Comparison of ENCODE assay signal across 26 mouse cellular contexts in the genomic region with DNA sequence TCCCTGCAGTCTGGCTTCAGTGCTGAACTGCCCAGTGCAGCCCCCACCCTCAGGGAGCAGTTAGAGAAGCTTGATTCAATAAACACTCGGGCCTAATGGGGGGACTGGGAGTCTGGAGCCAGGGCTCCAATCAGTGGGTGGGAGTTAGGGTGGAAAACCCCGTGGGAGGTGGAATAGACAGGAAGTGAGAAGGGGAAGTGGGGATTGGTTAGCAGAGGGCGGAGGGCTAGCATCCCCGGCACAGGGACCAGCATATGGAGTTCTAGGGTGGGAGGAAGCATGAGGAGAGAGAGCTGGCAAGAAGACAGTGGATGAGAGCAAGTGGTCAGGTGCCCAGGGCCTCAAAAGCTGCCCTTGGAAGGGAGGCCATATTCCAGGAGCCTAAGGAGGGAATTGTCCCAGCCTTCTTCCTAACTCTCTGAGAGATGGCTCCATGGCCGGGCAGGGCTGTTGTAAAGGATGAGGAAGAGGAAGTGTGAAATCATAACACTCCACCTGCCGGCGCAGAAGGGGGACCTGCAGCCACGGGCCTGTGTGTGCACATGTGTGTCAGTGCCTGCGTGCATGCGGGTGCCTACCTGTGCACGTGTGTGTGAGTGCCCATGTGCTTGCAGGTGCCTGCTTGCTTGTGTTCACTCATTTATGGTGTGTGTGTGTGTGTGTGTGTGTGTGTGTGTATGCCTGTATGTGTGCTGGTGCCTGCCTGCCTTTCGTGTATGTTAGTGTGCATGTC. TPM values are rescaled to one million over a fixed set of nuclear protein-coding genes. Genes with fewer than 3 reads are reported as not detected.
DNase-seq lines count a peak whose midpoint lies in the region; ATAC-seq and TF ChIP-seq lines count a peak whose summit lies in the region.
"Had no signal": no experiment of that assay in that cellular context is flagged by ENCODE, and none has a peak within 500 bp of the region (broad histone marks: within the 10 kb centered on the region; RNA-seq: fewer than 3 reads in every experiment).

No protein-coding gene starts in this region.

- no peak overlapping the region for H3K27ac ChIP-seq in hindbrain, postnatal 0 days
- no peak overlapping the region for H3K27ac ChIP-seq in hindbrain, embryonic 11.5 days (ENCODE audit: low read depth, low read length)
- no peak overlapping the region for H3K27ac ChIP-seq in lung, postnatal 0 days (ENCODE audit: low read length)
- H3K27ac ChIP-seq: embryonic facial prominence, embryonic 12.5 days; forebrain, embryonic 15.5 days; heart, embryonic 10.5 days; hindbrain, embryonic 12.5 days; limb, embryonic 15.5 days; lung, embryonic 15.5 days; stomach, postnatal 0 days had no signal

- TF ChIP-seq CTCF in hindbrain, postnatal 0 days (IDR thresholded peaks at IDR 0.05; ENCODE audit: low read depth): no peak
- TF ChIP-seq CTCF in lung, postnatal 0 days (IDR thresholded peaks at IDR 0.05): peak; percentile 11; the same call in 1 of the 2 replicates

- no peak overlapping the region for H3K9ac ChIP-seq in hindbrain, postnatal 0 days (replicated peaks; ENCODE audit: low read length)
- H3K9ac ChIP-seq in hindbrain, embryonic 11.5 days (ENCODE audit: low read depth, low read length): no peak overlapping the region
- H3K9ac ChIP-seq in lung, postnatal 0 days (replicated peaks; ENCODE audit: low read depth): no peak overlapping the region
- H3K9ac ChIP-seq: embryonic facial prominence, embryonic 12.5 days; forebrain, embryonic 15.5 days; hindbrain, embryonic 12.5 days; limb, embryonic 15.5 days; lung, embryonic 15.5 days had no signal

- H3K36me3 ChIP-seq in hindbrain, postnatal 0 days (ENCODE audit: insufficient read depth, low read length): 0 out of 2 replicates have a peak, but pooled peaks cover 4% of the 10 kb centered on the region
- H3K36me3 ChIP-seq in hindbrain, embryonic 11.5 days (ENCODE audit: control insufficient read depth, insufficient read depth, low read length): no peaks in the 10 kb centered on the region
- no peaks in the 10 kb centered on the region for H3K36me3 ChIP-seq in lung, postnatal 0 days (ENCODE audit: insufficient read depth, low read length)
- no peaks in the 10 kb centered on the region for H3K36me3 ChIP-seq in splenic B cell, adult 2 months (ENCODE audit: control insufficient read depth, insufficient read depth, low read length, poor library complexity, severe bottlenecking)
- H3K36me3 ChIP-seq: forebrain, embryonic 15.5 days; heart, embryonic 10.5 days; lung, embryonic 15.5 days had no signal

- no peak overlapping the region for H3K4me2 ChIP-seq in hindbrain, postnatal 0 days (ENCODE audit: low read depth, low read length)
- no peak overlapping the region for H3K4me2 ChIP-seq in hindbrain, embryonic 11.5 days (replicated peaks; ENCODE audit: low read depth, low read length)
- H3K4me2 ChIP-seq in lung, postnatal 0 days (replicated peaks; ENCODE audit: low read depth, low read length): no peak overlapping the region
- H3K4me2 ChIP-seq: embryonic facial prominence, embryonic 12.5 days; forebrain, embryonic 15.5 days; hindbrain, embryonic 12.5 days; limb, embryonic 15.5 days; lung, embryonic 15.5 days had no signal

- DNase-seq in hindbrain, postnatal 0 days (ENCODE audit: low spot score): no peak
- DNase-seq in hindbrain, embryonic 11.5 days (ENCODE audit: low spot score): no peak
- no peak for DNase-seq in lung, postnatal 0 days (ENCODE audit: low spot score)
- DNase-seq in lung, postnatal 36 days: no peak
- DNase-seq in splenic B cell, adult 2 months (ENCODE audit: low read depth, low spot score): peak; percentile 17
- no peak for DNase-seq in urinary bladder, postnatal 4 days (ENCODE audit: low spot score in 2 of 2)
- no peak for DNase-seq in thymus, adult 18-20 months
- DNase-seq: adrenal gland, adult 8-10 months; cerebellum, postnatal 36 days; gastrocnemius, postnatal 25 days had no signal

- no peak for TF ChIP-seq EP300 in lung, postnatal 0 days (IDR thresholded peaks at IDR 0.05)

- WGBS in hindbrain, postnatal 0 days: 76% methylated on average over 12 of the region's 12 CpGs
- WGBS in hindbrain, embryonic 11.5 days: 84% methylated on average over 12 of the region's 12 CpGs
- 44% methylated on average over 12 of the region's 12 CpGs for WGBS in lung, postnatal 0 days

- 0 out of 2 replicates have a peak, but pooled peaks have one; percentile 24 for ATAC-seq in hindbrain, postnatal 0 days
- no peak for ATAC-seq in hindbrain, embryonic 11.5 days (ENCODE audit: low FRiP score)
- ATAC-seq in lung, postnatal 0 days: no peak
- peak; percentile 71 for ATAC-seq in granulocyte monocyte progenitor cell, adult 5-6 weeks (replicated peaks; ENCODE audit: poor library complexity, severe bottlenecking)
- ATAC-seq: forebrain, embryonic 15.5 days; inflammation-experienced regulatory T-cells, adult 6 months; Patski had no signal

- no peaks in the 10 kb centered on the region for H3K9me3 ChIP-seq in hindbrain, postnatal 0 days (ENCODE audit: low read length)
- no peaks in the 10 kb centered on the region for H3K9me3 ChIP-seq in hindbrain, embryonic 11.5 days (ENCODE audit: control insufficient read depth, low read length)
- no peaks in the 10 kb centered on the region for H3K9me3 ChIP-seq in lung, postnatal 0 days (ENCODE audit: low read length)
- H3K9me3 ChIP-seq: embryonic facial prominence, embryonic 12.5 days; forebrain, embryonic 15.5 days; heart, embryonic 10.5 days; hindbrain, embryonic 12.5 days; limb, embryonic 15.5 days; lung, embryonic 15.5 days had no signal

- H3K4me1 ChIP-seq in hindbrain, postnatal 0 days (ENCODE audit: insufficient read depth, low read length): no peaks in the 10 kb centered on the region
- H3K4me1 ChIP-seq in hindbrain, embryonic 11.5 days (replicated peaks; ENCODE audit: control insufficient read depth, insufficient read depth, low read length): no peaks in the 10 kb centered on the region
- no peaks in the 10 kb centered on the region for H3K4me1 ChIP-seq in lung, postnatal 0 days (ENCODE audit: insufficient read depth, low read depth, low read length)
- H3K4me1 ChIP-seq: embryonic facial prominence, embryonic 12.5 days; forebrain, embryonic 15.5 days; hindbrain, embryonic 12.5 days; limb, embryonic 15.5 days had no signal

- H3K4me3 ChIP-seq in hindbrain, postnatal 0 days (ENCODE audit: low read length): no peak overlapping the region
- no peak overlapping the region for H3K4me3 ChIP-seq in hindbrain, embryonic 11.5 days (ENCODE audit: low read depth, low read length)
- no peak overlapping the region for H3K4me3 ChIP-seq in lung, postnatal 0 days (ENCODE audit: low read depth, low read length)
- H3K4me3 ChIP-seq: embryonic facial prominence, embryonic 12.5 days; forebrain, embryonic 15.5 days; heart, embryonic 10.5 days; hindbrain, embryonic 12.5 days; limb, embryonic 15.5 days; lung, embryonic 15.5 days had no signal

- no peaks in the 10 kb centered on the region for H3K27me3 ChIP-seq in hindbrain, postnatal 0 days (ENCODE audit: insufficient read depth, low read length)
- no peaks in the 10 kb centered on the region for H3K27me3 ChIP-seq in hindbrain, embryonic 11.5 days (ENCODE audit: control insufficient read depth, insufficient read depth, low read length)
- no peaks in the 10 kb centered on the region for H3K27me3 ChIP-seq in lung, postnatal 0 days (replicated peaks; ENCODE audit: insufficient read depth, low read length)
- H3K27me3 ChIP-seq in splenic B cell, adult 2 months (ENCODE audit: control insufficient read depth, insufficient read depth, low read length, poor library complexity, severe bottlenecking): no peaks in the 10 kb centered on the region
- H3K27me3 ChIP-seq: embryonic facial prominence, embryonic 12.5 days; forebrain, embryonic 15.5 days; hindbrain, embryonic 12.5 days; limb, embryonic 15.5 days; lung, embryonic 15.5 days; Patski had no signal

RNA-seq across cellular contexts. Expression of gene Ldlrad1, which starts 4.5 kb away (rescaled TPM):
- not detected in 2 replicates for total RNA-seq in hindbrain, postnatal 0 days (2014; rRNA removed)
- polyA plus RNA-seq in hindbrain, postnatal 0 days (2015; fragmentation: Nextera tagmentation; extraction: Ambion mirVana): not detected in 2 replicates
- polyA plus RNA-seq in hindbrain, embryonic 11.5 days (2014; fragmentation: Nextera tagmentation; extraction: Ambion mirVana): not detected in 2 replicates
- 3.5 and 3.8 TPM in 2 replicates for polyA plus RNA-seq in lung, postnatal 0 days (2015; fragmentation: Nextera tagmentation; extraction: Ambion mirVana)
- not detected in 2 replicates for total RNA-seq in granulocyte monocyte progenitor cell, adult 5-6 weeks (2014; fragmentation: Nextera tagmentation)
- not detected in 2 replicates for total RNA-seq in granulocyte monocyte progenitor cell, adult 5-6 weeks (2017)
- total RNA-seq: adrenal gland, adult 8-10 months; gastrocnemius, postnatal 25 days; layer of hippocampus, postnatal 25 days; left cerebral cortex, postnatal 10 days; midbrain, postnatal 0 days had no signal
- polyA plus RNA-seq: C2C12; embryonic facial prominence, embryonic 12.5 days; forebrain, embryonic 15.5 days; heart, embryonic 10.5 days; heart, postnatal 0 days; hindbrain, embryonic 12.5 days; kidney, embryonic 16.5 days; limb, embryonic 15.5 days; lung, embryonic 15.5 days; midbrain, postnatal 0 days; Patski had no signal

RNA-seq across cellular contexts. Expression of gene Tceanc2, which starts 34.5 kb away (rescaled TPM):
- 5.4 and 8.0 TPM in 2 replicates for total RNA-seq in hindbrain, postnatal 0 days (2014; rRNA removed)
- polyA plus RNA-seq in hindbrain, postnatal 0 days (2015; fragmentation: Nextera tagmentation; extraction: Ambion mirVana): 17.3 and 23.4 TPM in 2 replicates
- 21.1 and 26.4 TPM in 2 replicates for polyA plus RNA-seq in hindbrain, embryonic 11.5 days (2014; fragmentation: Nextera tagmentation; extraction: Ambion mirVana)
- 20.7 and 22.0 TPM in 2 replicates for polyA plus RNA-seq in lung, postnatal 0 days (2015; fragmentation: Nextera tagmentation; extraction: Ambion mirVana)
- 17.6 and 36.5 TPM in 2 replicates for total RNA-seq in granulocyte monocyte progenitor cell, adult 5-6 weeks (2014; fragmentation: Nextera tagmentation)
- 23.3 and 28.8 TPM in 2 replicates for total RNA-seq in granulocyte monocyte progenitor cell, adult 5-6 weeks (2017)

RNA-seq across cellular contexts. Expression of gene Tmem59, which starts 35.2 kb away (rescaled TPM):
- total RNA-seq in hindbrain, postnatal 0 days (2014; rRNA removed): 178 and 200 TPM in 2 replicates
- 393 and 422 TPM in 2 replicates for polyA plus RNA-seq in hindbrain, postnatal 0 days (2015; fragmentation: Nextera tagmentation; extraction: Ambion mirVana)
- 387 and 390 TPM in 2 replicates for polyA plus RNA-seq in hindbrain, embryonic 11.5 days (2014; fragmentation: Nextera tagmentation; extraction: Ambion mirVana)
- polyA plus RNA-seq in lung, postnatal 0 days (2015; fragmentation: Nextera tagmentation; extraction: Ambion mirVana): 790 and 798 TPM in 2 replicates
- 154 and 171 TPM in 2 replicates for total RNA-seq in granulocyte monocyte progenitor cell, adult 5-6 weeks (2014; fragmentation: Nextera tagmentation)
- total RNA-seq in granulocyte monocyte progenitor cell, adult 5-6 weeks (2017): 140 and 182 TPM in 2 replicates

RNA-seq across cellular contexts. Expression of gene Lrrc42, which starts 39.9 kb away (rescaled TPM):
- 6.6 and 18.2 TPM in 2 replicates for total RNA-seq in hindbrain, postnatal 0 days (2014; rRNA removed)
- 33.5 and 42.2 TPM in 2 replicates for polyA plus RNA-seq in hindbrain, postnatal 0 days (2015; fragmentation: Nextera tagmentation; extraction: Ambion mirVana)
- polyA plus RNA-seq in hindbrain, embryonic 11.5 days (2014; fragmentation: Nextera tagmentation; extraction: Ambion mirVana): 79.1 and 83.0 TPM in 2 replicates
- polyA plus RNA-seq in lung, postnatal 0 days (2015; fragmentation: Nextera tagmentation; extraction: Ambion mirVana): 37.8 and 41.3 TPM in 2 replicates
- total RNA-seq in granulocyte monocyte progenitor cell, adult 5-6 weeks (2014; fragmentation: Nextera tagmentation): 20.4 and 21.8 TPM in 2 replicates
- 2.5 and 4.7 TPM in 2 replicates for total RNA-seq in granulocyte monocyte progenitor cell, adult 5-6 weeks (2017)

RNA-seq across cellular contexts. Expression of gene Hspb11, which starts 39.9 kb away (rescaled TPM):
- total RNA-seq in hindbrain, postnatal 0 days (2014; rRNA removed): 7.5 and 12.2 TPM in 2 replicates
- polyA plus RNA-seq in hindbrain, postnatal 0 days (2015; fragmentation: Nextera tagmentation; extraction: Ambion mirVana): 36.4 and 38.8 TPM in 2 replicates
- 32.0 and 39.3 TPM in 2 replicates for polyA plus RNA-seq in hindbrain, embryonic 11.5 days (2014; fragmentation: Nextera tagmentation; extraction: Ambion mirVana)
- polyA plus RNA-seq in lung, postnatal 0 days (2015; fragmentation: Nextera tagmentation; extraction: Ambion mirVana): 44.6 and 51.3 TPM in 2 replicates
- 7.8 and 18.0 TPM in 2 replicates for total RNA-seq in granulocyte monocyte progenitor cell, adult 5-6 weeks (2014; fragmentation: Nextera tagmentation)
- total RNA-seq in granulocyte monocyte progenitor cell, adult 5-6 weeks (2017): 7.9 and 14.2 TPM in 2 replicates

Comparison
In these comparisons a context has a peak if more than half of its experiments do, and no peak if none do; other contexts are left out.
1. ATAC-seq: peak in hindbrain, postnatal 0 days (single experiment) and granulocyte monocyte progenitor cell, adult 5-6 weeks (single experiment); none in hindbrain, embryonic 11.5 days (single experiment) and lung, postnatal 0 days (single experiment).